Comparison of ENCODE assay signal across 7 mouse cellular contexts in the genomic region with DNA sequence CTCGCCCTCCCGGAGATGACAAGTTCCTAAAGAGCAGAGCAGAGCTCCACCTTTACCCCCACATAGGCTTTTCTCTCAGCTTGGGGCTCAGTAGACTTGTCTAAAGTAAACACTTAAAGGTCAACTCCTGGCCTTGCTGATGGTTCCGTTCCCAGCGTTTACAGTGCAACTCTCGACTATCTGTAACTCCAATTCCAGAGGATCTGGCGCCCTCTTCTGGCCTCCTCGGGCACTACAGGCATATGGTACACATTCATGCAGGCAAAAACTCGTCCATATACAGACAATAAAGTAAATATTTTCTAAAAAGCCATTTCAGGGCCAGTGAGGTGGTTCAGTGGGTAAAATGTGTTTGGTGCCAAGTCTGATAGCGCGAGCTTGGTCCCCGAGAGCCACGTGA. TPM values are rescaled to one million over a fixed set of nuclear protein-coding genes. Genes with fewer than 3 reads are reported as not detected.
DNase-seq lines count a peak whose midpoint lies in the region; TF ChIP-seq lines count a peak whose summit lies in the region.

No protein-coding gene starts in this region.

- H3K27me3 ChIP-seq in kidney, adult 2 months (replicated peaks; ENCODE audit: control insufficient read depth, insufficient read depth, low read length): no peaks in the 10 kb centered on the region
- H3K27me3 ChIP-seq in testis, adult 2 months (ENCODE audit: control insufficient read depth, insufficient read depth, low read length): no peaks in the 10 kb centered on the region

- H3K4me1 ChIP-seq in kidney, adult 2 months (ENCODE audit: control insufficient read depth, insufficient read depth, low read length): peaks cover 26% of the 10 kb centered on the region
- H3K4me1 ChIP-seq in testis, adult 2 months (ENCODE audit: control insufficient read depth, insufficient read depth, low read length): peaks cover 11% of the 10 kb centered on the region

- H3K4me3 ChIP-seq in kidney, adult 2 months (ENCODE audit: insufficient read depth, low read depth, low read length): no peak overlapping the region
- no peak overlapping the region for H3K4me3 ChIP-seq in testis, adult 2 months (ENCODE audit: control insufficient read depth, low read depth, low read length)

- no peak for TF ChIP-seq POLR2A in kidney, adult 2 months (IDR thresholded peaks at IDR 0.05; ENCODE audit: low read depth, low read length)
- no peak for TF ChIP-seq POLR2A in testis, adult 2 months (IDR thresholded peaks at IDR 0.05; ENCODE audit: control insufficient read depth, low read depth, low read length)
- no peak for TF ChIP-seq POLR2A in brain, embryonic 14.5 days (IDR thresholded peaks at IDR 0.05; ENCODE audit: borderline replicate concordance, extremely low read depth, insufficient read depth, insufficient read length, poor library complexity, severe bottlenecking)

- WGBS in kidney, adult 2 months: 77% methylated on average over 12 of the region's 12 CpGs

- TF ChIP-seq CTCF in kidney, adult 2 months (conservative IDR thresholded peaks at IDR 0.05; ENCODE audit: insufficient read depth, insufficient read length, low read depth, low read length): peak; percentile 66
- TF ChIP-seq CTCF in testis, adult 2 months (IDR thresholded peaks at IDR 0.05; ENCODE audit: control insufficient read depth, insufficient read depth, insufficient replicate concordance, low read depth, low read length): peak; percentile 74; the same call in 1 of the 2 replicates
- peak; percentile 55; the same call in 1 of the 2 replicates for TF ChIP-seq CTCF in brain, embryonic 14.5 days (IDR thresholded peaks at IDR 0.05; ENCODE audit: borderline replicate concordance, extremely low read depth, insufficient read depth, insufficient read length)

- no peaks in the 10 kb centered on the region for H3K36me3 ChIP-seq in kidney, adult 2 months (ENCODE audit: control insufficient read depth, insufficient read depth, low read length)
- H3K36me3 ChIP-seq in testis, adult 2 months (ENCODE audit: control insufficient read depth, insufficient read depth, low read length): no peaks in the 10 kb centered on the region

- no peak for DNase-seq in kidney, adult 2 months
- DNase-seq in kidney, adult 11 months: no peak
- DNase-seq in testis, postnatal 10 days (ENCODE audit: low spot score): no peak
- no peak for DNase-seq in brain, embryonic 14.5 days (ENCODE audit: low read depth)
- DNase-seq in urinary bladder, postnatal 10 days (ENCODE audit: low spot score): no peak
- no peak for DNase-seq in frontal cortex, postnatal 25 days (ENCODE audit: low spot score in 2 of 2)

- no peak overlapping the region for H3K27ac ChIP-seq in kidney, adult 2 months (ENCODE audit: insufficient read depth, low read depth, low read length)
- H3K27ac ChIP-seq in testis, adult 2 months (ENCODE audit: control insufficient read depth, insufficient read depth, low read depth, low read length): no peak overlapping the region

RNA-seq across cellular contexts. Expression of a gene that starts 35.2 kb away (rescaled TPM):
- 6.7 and 9.4 TPM in 2 replicates for polyA plus RNA-seq in kidney, adult 2 months (2012; rRNA removed)
- 1.2 and 1.7 TPM in 2 replicates for polyA plus RNA-seq in testis, adult 2 months (2012; rRNA removed)
- 124 and 134 TPM in 2 replicates for polyA plus RNA-seq in brain, embryonic 14.5 days (2012; rRNA removed)

Comparison
In these comparisons a context has a peak if more than half of its experiments do, and no peak if none do; other contexts are left out.
1. RNA of a gene that starts 35.2 kb away (polyA plus RNA-seq): 124 to 134 TPM in brain, embryonic 14.5 days; 6.7 to 9.4 TPM in kidney, adult 2 months and 1.2 to 1.7 TPM in testis, adult 2 months; every median in the first group is over 10 times any median in the second.
2. Peak in every context shown above with its lines, with median percentiles within 50 percentile points of each other: CTCF ChIP-seq.